Mouse (Mus musculus) ovary, postnatal 10 days (tissue): Measurements from ENCODE around the gene Scn9a.

Experiments used
- DNase-seq: peaks from one replicate; pipeline ENCODE4 v3.0.0; 2022; ENCODE audit warnings: low spot score

The Scn9a gene

DNA sequence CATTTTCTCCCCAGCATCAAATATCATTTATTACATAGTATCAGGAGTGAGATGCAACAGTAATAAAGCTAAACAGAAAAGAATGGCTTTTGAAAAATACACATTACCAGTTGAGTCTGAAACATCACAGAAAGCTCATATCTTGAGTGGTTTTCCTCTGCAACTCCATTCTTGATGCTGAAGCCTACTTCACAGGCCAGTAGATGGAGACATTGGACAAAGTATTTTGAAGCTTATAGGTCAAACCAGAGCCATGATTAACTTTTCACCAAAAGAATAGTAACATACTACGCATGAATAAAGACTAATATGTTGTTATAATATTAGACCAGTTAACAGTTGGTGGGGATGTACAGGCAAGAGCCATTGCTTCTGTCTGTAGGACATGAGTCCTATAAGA is 172.3 kb downstream of the Scn9a start:
- DNase-seq = no peak

DNA sequence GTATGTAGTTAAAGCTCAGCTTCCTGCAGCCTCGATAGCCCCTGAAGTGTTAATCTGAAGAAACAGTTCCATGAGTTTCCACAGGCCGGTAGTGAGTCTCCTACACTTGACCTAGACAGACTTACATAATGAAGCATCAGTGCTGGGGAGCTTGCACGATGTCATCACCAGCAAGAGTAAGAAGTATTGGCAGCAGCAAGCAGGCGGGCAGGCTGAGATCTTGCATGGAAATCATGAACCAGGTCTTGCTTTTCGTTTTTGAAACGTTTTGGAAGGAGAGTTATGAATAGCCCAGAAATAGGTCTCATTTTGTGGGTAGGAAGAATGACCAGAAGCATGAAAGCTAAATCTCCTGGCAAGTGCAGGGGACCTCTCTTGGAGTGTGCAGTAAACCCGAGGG is 194.1 kb downstream of the Scn9a start, which contains the start of gene Scn1a:
Gene Scn1a (minus strand): TSS at position 130 of the 400 bp plus-strand sequence.
- DNase-seq = no peak

DNA sequence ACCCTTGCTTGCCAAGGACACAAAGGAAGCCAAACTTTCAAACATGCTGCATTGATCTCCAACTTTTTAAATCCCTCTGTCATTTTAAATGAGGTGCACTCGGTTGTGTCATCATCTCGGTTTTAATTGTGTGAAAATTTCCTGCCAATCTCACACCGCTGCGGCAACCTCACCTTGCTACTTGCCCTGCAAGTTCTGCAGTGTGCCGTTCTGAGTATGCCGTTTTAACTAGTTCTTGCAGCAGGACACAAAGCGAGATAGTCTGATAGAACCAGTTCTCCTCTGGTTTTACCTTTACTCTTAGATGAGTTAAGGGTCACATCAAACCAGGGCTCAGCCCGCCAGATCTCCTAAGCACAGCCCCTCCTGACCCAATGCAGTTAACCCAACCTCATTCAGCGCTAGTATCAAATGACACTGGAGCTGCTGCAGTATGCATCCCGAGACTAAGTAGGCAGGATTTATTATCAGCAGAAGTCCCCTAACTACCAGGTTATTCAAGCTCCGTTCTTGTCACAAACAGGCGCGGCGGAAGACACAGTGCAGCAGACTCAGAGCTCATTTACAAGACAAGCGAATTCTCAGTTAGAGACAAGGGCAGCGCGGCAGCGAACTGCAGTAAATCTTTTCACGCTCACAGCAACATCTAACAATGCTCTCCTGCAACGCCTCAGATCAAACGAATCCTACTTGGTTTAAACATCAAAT is 194.8 kb downstream of the Scn9a start:
- DNase-seq = no peak

DNA sequence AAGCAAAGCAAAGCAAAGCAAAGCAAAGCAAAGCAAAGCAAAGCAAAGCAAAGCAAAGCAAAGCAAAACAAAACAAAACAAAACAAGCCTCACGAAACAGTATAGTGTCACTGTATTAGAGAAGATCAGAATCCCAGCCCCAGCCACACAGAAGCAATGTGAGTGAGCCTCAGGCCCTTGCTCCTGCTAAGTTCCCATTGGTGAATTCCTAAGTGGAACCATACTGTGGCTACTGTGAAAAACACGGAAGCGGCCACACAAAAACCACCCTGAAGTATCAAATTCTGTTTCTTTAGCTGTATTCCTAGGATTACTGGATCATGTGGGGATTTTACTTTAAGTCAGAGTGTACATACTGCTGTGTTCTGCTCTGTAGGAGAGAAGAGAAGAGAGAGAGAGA is 198.5 kb downstream of the Scn9a start:
- no peak for DNase-seq
